Mouse (Mus musculus) heart, embryonic 11.5 days (tissue): ENCODE data around the gene Gm20532. TPM values are rescaled to one million over a fixed set of nuclear protein-coding genes. Genes with fewer than 3 reads are reported as not detected.

Experiments used
- ATAC-seq: fragments of 200-750 bp; cut with Nextera tagmentation; replicated peaks from 2 replicates; pipeline ENCODE4 v1.8.0; 2017; ENCODE audit warnings: moderate library complexity; ENCODE audit not compliant: insufficient number of reproducible peaks, low FRiP score, low TSS enrichment
- H3K27ac ChIP-seq: fragments of 300-500 bp; sonication (generic); 2 replicates; pipeline ENCODE4 v1.5.1; 2014; ENCODE audit warnings: mild to moderate bottlenecking, low read depth, low read length
- H3K27me3 ChIP-seq: fragments of 300-500 bp; sonication (generic); 2 replicates; pipeline ENCODE4 v1.6.1; 2014; ENCODE audit warnings: mild to moderate bottlenecking, low read length, mixed read lengths; ENCODE audit not compliant: control insufficient read depth, insufficient read depth
- H3K36me3 ChIP-seq: fragments of 300-500 bp; sonication (generic); 2 replicates; pipeline ENCODE4 v1.6.1; 2014; ENCODE audit warnings: mild to moderate bottlenecking, low read length, moderate library complexity, mixed read lengths; ENCODE audit not compliant: control insufficient read depth, insufficient read depth
- H3K4me1 ChIP-seq: fragments of 300-500 bp; sonication (generic); 2 replicates; pipeline ENCODE4 v1.6.1; 2014; ENCODE audit warnings: low read length; ENCODE audit not compliant: control insufficient read depth, insufficient read depth
- H3K4me2 ChIP-seq: fragments of 300-500 bp; sonication (generic); 2 replicates; pipeline ENCODE4 v1.6.1; 2014; ENCODE audit warnings: mild to moderate bottlenecking, moderate library complexity
- H3K4me3 ChIP-seq: fragments of 300-500 bp; sonication (generic); 2 replicates; pipeline ENCODE4 v1.5.1; 2014; ENCODE audit warnings: low read depth, low read length
- H3K9ac ChIP-seq: fragments of 300-500 bp; sonication (generic); 2 replicates; pipeline ENCODE4 v1.6.1; 2014; ENCODE audit warnings: mild to moderate bottlenecking, low read depth, low read length, moderate library complexity
- H3K9me3 ChIP-seq: fragments of 300-500 bp; sonication (generic); replicated peaks from 2 replicates; pipeline ENCODE4 v1.6.1; 2016; ENCODE audit warnings: low read length; ENCODE audit not compliant: control insufficient read depth
- WGBS: fragments of 180-500 bp; shearing (Covaris S2); extraction: QIAGEN DNeasy Blood & Tissue Kit; methylation state at CpG from one replicate; pipeline ENCODE4 v1.1.7; 2014; ENCODE audit not compliant: insufficient replicate concordance; 5-methylcytosine and 5-hydroxymethylcytosine counted together
- polyA plus RNA-seq: library from polyadenylated mRNA; unstranded; fragments of >200 nt; fragmentation: Nextera tagmentation; extraction: Ambion mirVana; gene quantifications from 2 replicates; pipeline ENCODE4 v1.2.1, GENCODE M21; 2014

Gm20532 gene
- not detected in 2 replicates for polyA plus RNA-seq

DNA sequence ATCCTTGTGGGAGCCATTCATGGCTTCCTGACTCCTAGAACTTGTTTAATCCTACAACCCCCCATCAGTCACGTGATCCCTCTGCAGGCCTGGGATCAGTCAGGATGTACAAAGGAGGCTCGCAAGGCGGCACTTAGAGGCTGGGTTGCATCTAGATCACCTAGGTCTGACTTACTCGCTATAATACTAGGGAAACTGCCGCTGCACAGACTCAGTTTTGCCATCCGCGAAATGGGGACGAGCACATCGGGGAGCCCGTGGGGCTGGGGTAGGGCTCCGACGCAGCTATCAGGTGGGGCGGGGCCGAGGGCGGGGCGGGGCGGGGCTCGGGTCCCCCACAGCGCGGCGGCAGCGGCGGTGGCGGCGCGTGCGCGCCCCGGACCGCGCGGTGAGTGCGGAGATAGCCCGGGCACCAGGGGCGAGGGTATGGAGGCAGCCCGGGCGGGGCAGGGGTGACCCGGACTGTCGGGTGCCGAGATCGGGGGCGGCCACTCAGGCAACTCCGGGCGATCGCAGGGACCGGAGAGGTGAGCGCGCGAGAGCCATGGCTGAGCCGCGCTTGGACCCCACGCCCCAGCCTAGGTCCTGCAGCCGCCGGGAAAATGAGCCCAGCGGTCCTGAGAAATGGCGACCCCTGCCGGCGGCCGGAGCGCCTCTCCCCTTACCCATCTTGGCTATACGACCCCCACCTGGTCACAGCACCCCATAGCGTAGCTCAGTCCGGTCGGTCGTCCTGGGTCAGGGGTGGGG lies at the start of gene Gm20532:
Gm20532 (plus strand) TSS at position 346 of the 750 bp plus-strand sequence.
- Histone ChIP-seq H3K27me3 (no peaks in the 10 kb centered on the region; the same call in 1 of the 2 replicates), H3K27ac (peak within 1 kb of the TSS; percentile 91), H3K4me3 (peak within 1 kb of the TSS; percentile 51), H3K4me1 (peaks cover 32% of the 10 kb centered on the region), H3K9ac (peak within 1 kb of the TSS; percentile 82), H3K9me3 (no peaks in the 10 kb centered on the region), H3K4me2 (peak within 1 kb of the TSS; percentile 64), H3K36me3 (no peaks in the 10 kb centered on the region; the same call in 1 of the 2 replicates)
- ATAC-seq = peak; percentile 29
- WGBS = under 1% methylated on average over 60 of the region's 65 CpGs

DNA sequence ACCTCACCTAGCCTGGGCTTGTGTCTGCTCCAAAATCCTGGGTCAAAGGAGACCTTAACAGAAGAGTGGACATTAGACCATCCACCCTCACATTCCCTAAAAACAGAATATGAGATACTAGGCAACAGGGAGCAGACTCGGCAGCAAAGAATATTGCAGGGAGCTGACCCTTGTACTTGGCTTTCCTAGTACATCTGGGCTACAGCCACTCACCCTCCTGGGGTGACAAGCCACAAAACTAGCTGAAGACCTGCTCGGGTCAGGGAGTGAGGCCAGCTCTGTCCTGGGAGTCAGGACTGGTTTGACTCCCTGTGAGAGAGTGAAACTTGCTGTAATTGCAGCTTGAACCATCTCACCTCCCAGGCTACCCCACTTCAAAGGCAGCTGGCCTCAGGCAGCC lies 46.9 kb upstream of the Gm20532 start:
- H3K9me3 ChIP-seq = no peaks in the 10 kb centered on the region
- no peaks in the 10 kb centered on the region for H3K36me3 ChIP-seq
- H3K27me3 ChIP-seq = no peaks in the 10 kb centered on the region
- peaks cover 9% of the 10 kb centered on the region for H3K4me1 ChIP-seq
- 48% methylated on average over 2 of the region's 2 CpGs for WGBS
- H3K27ac ChIP-seq = no peak overlapping the region
- no peak overlapping the region for H3K4me2 ChIP-seq
- no peak for ATAC-seq
- H3K4me3 ChIP-seq = no peak overlapping the region
- H3K9ac ChIP-seq = no peak overlapping the region

DNA sequence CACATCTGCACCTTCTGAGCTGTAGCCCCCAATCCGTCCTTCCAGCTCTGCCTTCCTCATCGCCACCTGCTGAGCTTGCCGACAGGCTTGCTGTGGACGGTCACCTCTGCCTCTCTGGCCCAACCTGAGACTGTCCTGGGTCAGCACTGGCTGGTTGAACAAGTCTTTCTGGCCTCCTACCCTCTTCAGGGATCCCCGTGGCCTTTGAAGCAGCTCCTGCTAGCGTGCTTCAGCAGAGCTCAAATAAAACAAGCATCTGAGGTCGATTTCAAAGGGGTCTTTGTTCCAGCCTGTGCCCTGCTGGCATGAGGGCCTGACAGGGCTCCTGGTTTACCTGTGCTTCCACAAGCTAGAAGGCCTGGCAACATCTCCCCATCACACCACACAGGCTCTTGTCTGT lies 45.7 kb upstream of the Gm20532 start:
- Histone ChIP-seq H3K4me1 (peaks cover 9% of the 10 kb centered on the region), H3K9me3 (no peaks in the 10 kb centered on the region), H3K27ac (no peak overlapping the region), H3K9ac (no peak overlapping the region), H3K36me3 (no peaks in the 10 kb centered on the region), H3K27me3 (no peaks in the 10 kb centered on the region), H3K4me3 (no peak overlapping the region), H3K4me2 (no peak overlapping the region)
- 52% methylated on average over 7 of the region's 7 CpGs for WGBS
- no peak for ATAC-seq

DNA sequence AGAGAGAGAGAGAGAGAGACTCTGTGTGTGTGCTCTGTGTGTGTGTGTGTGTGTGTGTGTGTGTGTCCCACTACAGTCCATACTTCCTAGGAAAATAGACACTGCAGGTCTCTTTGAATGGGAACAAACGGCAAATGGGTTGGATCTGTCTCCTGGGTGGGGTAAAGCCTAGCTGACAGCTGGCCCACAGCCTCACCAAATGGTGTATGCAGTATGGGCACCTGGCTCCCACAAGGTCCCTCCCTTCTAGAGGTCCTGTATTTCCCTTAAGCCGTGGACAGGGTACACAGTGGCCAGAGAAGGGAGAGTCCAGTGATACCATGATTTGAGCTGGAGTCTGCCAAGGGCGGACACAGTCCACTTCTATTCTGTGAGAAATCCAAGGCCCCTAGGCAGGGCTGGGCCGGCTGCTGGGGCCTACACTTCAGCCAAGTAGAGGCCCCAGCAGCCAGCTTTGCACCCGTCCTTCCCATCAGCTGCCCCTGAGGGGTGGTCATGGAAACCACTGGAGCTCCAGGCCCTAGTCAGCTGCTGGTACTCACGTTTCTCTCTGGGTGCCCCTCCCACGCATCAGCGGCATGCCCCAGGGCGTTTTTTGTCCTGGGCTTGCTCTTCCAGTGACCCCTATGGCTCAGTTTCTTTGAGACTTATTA lies 45.1 kb upstream of the Gm20532 start:
- Histone ChIP-seq H3K27ac (no peak overlapping the region), H3K9ac (no peak overlapping the region), H3K4me1 (peaks cover 9% of the 10 kb centered on the region), H3K27me3 (no peaks in the 10 kb centered on the region), H3K36me3 (no peaks in the 10 kb centered on the region), H3K4me3 (no peak overlapping the region), H3K4me2 (no peak overlapping the region), H3K9me3 (no peaks in the 10 kb centered on the region)
- no peak for ATAC-seq
- 43% methylated on average over 9 of the region's 9 CpGs for WGBS

DNA sequence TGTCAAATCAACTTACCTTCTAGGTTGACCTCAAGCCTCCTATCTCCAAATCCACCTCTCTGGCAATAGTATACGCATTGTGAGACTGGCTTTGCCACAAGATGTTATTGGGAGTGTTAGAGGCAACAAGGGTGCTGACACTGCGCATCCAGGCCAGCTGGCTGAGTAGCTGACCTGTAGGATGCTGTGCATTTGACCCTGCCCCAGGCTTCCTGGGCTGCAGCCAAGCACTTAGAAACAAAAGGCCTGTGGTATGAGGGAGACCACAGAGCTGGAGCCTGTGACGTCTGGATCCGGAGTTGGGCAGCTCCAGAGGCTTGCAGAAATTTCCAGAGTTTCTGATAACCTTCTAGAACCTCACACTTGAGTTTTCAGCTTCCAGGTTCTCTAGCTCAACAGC lies 43.3 kb upstream of the Gm20532 start:
- H3K4me1 ChIP-seq = peaks cover 17% of the 10 kb centered on the region
- H3K27ac ChIP-seq = 0 out of 2 replicates have a peak overlapping the region, but pooled peaks have one; percentile 36
- no peak for ATAC-seq
- no peak overlapping the region for H3K9ac ChIP-seq
- no peak overlapping the region for H3K4me2 ChIP-seq
- no peak overlapping the region for H3K4me3 ChIP-seq
- H3K36me3 ChIP-seq = no peaks in the 10 kb centered on the region
- 56% methylated on average over 4 of the region's 4 CpGs for WGBS
- no peaks in the 10 kb centered on the region for H3K9me3 ChIP-seq
- H3K27me3 ChIP-seq = no peaks in the 10 kb centered on the region

DNA sequence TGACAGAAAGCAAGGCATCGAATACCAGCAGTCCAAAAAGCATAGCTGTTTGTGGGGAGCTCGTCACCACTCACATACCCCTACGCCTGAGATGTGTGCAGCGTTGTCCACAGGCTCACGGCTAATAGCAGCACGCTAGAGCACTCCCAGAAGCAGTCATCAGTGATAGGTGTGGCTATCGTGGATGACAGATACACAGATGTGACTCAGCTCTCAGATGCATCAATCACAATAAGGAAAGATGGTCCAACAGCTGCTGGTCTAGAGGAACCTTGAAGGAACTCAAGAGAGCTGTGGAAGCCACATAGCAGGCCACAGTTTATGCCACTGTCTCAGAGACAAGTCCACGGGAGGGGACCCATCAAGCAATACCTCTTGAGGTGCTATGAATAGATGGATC lies 42.7 kb upstream of the Gm20532 start:
- no peak overlapping the region for H3K4me3 ChIP-seq
- H3K27ac ChIP-seq = 0 out of 2 replicates have a peak overlapping the region, but pooled peaks have one; percentile 36
- peaks cover 17% of the 10 kb centered on the region for H3K4me1 ChIP-seq
- ATAC-seq = no peak
- H3K36me3 ChIP-seq = no peaks in the 10 kb centered on the region
- H3K9ac ChIP-seq = no peak overlapping the region
- H3K9me3 ChIP-seq = no peaks in the 10 kb centered on the region
- 63% methylated on average over 8 of the region's 8 CpGs for WGBS
- H3K4me2 ChIP-seq = no peak overlapping the region
- H3K27me3 ChIP-seq = no peaks in the 10 kb centered on the region

DNA sequence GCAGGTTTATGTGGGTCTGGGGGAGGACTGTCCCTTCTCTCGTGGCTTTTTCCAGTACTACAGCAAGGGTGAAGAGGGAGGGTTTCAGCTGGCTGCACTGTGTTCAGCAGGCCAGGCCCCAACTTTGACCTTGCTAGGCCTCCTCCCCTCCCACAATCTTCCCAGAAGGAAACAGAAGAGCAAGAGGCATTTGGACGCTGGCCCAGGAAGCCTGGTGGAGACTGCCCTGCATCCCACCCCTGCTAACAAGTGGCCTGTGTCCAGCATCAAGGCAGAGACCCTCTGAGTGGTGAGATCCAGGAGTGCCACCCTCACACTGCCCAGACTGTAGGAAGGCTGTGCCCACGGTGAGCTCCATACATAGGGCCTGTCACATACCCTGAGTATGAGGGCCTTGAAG lies 42.2 kb upstream of the Gm20532 start:
- Histone ChIP-seq H3K9ac (no peak overlapping the region), H3K36me3 (no peaks in the 10 kb centered on the region), H3K27ac (no peak overlapping the region), H3K9me3 (no peaks in the 10 kb centered on the region), H3K4me1 (peaks cover 17% of the 10 kb centered on the region), H3K4me3 (no peak overlapping the region), H3K4me2 (no peak overlapping the region), H3K27me3 (no peaks in the 10 kb centered on the region)
- ATAC-seq = peak; percentile 41; the same call in 1 of the 2 replicates
- 35% methylated on average over 3 of the region's 3 CpGs for WGBS

DNA sequence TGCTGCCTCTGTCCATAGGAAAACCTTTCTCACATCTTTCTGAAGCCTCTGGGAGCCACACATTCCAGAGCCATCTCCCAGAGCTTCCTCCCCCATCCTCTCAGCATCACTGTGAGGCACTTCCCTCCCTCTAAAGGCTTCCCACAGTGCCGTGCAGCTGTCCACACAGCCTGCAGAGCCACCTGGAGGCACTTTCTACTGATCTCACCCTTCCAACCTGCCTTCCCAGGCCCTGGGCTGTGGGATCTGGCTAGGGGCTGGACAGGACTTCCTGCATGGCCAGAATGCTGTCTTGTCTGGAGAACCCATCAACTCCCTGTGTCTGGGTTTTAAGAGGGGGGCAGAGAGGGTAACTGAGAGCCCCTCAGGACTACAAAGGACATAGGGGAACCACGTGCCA lies 39.0 kb upstream of the Gm20532 start:
- Histone ChIP-seq H3K27me3 (no peaks in the 10 kb centered on the region), H3K4me1 (peaks cover 25% of the 10 kb centered on the region), H3K27ac (0 out of 2 replicates have a peak overlapping the region, but pooled peaks have one; percentile 11), H3K4me2 (no peak overlapping the region), H3K4me3 (no peak overlapping the region), H3K36me3 (no peaks in the 10 kb centered on the region), H3K9me3 (no peaks in the 10 kb centered on the region), H3K9ac (no peak overlapping the region)
- WGBS = 29% methylated on average over 2 of the region's 2 CpGs
- ATAC-seq = no peak
